Mouse (Mus musculus): ENCODE data around the gene Luzp2.

Gene Luzp2

GRCm38 (mm10) chr7:54835372-54835851 is at the start of gene Luzp2:
Gene Luzp2, plus strand, starts transcription at chr7:54835498.
- no peak for DNase-seq

DNA sequence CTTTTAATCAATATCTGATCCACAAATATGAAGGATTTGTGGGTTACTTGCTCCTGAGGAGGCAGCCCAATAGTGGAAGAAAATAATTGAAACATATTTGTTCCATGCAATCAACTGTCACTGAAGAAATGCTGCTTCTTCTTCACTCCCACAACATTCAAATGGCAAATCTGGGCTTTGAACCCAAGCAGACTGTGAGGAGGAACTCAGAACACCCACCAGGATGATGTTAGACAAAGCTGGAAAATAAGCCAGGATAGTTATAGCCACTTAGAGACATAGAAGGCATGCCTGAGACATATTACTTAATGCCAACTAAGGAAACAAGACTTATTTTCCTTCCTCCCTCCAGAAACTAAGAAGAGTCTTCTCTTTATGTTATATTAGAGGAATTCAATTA is 47.8 kb upstream of the Luzp2 start:
- DNase-seq: no peak

DNA sequence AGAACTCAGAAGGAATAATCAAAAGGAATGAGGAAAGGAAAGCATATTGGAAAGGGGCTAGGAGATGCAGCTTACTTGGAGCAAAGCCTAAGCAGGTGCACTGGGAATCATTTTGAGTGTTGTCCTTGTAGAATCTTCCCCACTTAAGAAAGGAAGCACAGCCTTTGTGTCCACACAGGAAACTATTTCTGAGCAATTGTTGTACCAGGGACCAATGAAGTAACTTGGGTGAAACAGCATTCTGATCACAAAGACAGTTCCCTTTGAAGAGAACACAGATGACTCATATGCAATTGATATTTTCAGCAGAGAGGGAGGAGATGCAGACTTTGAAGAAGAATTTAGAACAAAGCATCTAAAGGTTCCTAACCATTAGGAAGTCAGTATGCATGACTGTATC is 16.7 kb upstream of the Luzp2 start:
- no peak for DNase-seq

DNA sequence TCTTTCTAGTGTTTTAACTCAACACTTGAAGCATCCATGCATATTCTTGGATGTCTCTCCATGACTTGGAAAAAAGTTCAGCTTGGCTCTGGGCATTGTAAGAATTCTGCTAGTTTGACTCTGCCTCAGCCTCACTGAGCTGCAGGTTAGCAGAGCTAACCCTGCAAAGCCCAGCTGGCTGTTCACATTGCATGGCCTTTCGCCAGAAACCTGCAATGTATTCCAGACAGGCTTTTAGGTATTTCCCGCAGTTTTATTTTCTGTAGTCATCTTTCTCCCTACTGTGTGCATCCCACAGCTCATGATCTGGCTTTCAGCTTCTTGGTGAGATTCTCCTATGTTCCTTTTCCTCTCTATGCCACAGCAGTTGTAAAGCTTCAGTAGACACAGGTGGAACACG is 6.5 kb upstream of the Luzp2 start:
- DNase-seq: no peak

- peak; percentile 81 for DNase-seq
These were observed 634 bp downstream of the Luzp2 start for GRCm38 (mm10) chr7:54835911-54836352.

- no peak for DNase-seq
These were observed 1.1 kb downstream of the Luzp2 start for GRCm38 (mm10) chr7:54836437-54836836.

DNA sequence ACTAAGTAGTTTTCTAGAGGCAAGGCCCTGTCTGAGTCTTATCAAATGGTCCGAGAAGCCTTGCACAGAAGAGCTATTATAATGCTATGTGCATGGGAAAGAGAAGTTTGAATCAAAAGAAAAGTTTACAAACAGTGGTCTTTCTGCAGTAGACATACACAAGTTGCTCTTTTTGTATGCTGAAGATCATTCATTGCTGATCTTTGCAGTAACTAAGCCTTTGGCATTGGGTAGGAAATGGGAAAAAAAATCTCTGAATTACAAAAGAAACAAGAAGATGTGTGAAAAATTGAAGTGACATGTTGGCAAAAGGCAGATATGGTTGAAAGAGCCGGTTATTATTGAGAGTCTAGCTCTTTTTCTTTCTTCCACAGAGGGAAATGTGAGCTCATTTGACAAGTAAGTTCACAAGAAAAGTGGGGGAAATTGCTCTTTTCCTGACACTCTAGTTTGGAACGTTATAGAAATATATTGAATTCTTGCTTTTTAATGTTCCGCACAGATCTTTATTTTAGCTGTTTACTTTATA is 7.6 kb downstream of the Luzp2 start:
- no peak for DNase-seq

DNA sequence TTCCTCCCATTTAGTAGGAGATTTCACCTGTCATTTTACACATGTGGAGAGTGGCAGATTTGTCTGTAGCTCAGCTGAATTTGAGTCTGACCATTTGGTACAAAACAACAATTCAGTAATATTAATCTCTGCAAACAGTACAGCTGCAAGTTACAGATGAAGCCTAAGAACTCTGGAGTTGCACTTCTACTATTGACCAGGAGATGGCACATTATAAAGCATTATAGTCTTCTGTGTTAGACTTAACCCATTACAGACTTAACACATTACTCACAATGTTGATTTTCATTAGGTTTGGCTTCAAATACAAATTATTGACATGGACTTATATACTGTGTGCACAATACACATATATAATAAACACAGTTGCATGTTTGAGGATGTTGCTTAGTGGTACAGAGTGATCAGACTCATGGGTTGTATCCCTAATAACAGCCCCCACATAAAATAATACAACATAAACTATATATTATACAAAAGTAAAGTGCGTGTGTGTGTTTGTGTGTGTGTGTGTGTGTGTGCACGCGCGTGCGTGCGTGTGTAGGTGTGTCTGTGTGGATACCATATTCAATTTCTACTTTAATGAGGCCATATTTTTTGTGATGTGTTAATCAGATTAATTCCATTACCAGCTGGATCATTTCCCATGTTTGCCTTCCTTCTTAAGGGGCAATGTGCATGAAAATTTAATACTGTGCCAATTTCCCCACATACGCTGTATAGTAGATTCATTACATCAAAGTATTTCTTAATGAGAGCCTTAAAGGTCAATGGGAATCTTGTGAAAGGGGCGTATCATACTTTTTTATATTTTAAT is 10.8 kb downstream of the Luzp2 start:
- DNase-seq: no peak

DNA sequence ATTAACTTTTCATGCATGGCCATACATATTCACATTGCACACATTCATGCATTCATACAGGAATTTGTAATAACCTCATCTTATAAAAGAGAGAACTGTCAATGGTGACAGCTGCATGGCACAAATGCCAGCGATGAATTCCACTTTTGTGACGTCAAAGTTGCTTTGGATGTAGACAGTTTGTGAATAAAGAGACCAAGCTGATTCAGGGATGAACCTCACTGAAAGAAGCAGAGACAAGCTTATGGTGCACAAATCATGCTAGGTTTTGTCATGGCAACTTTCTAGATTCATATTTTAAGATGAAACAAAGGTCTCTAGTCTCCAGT is 11.4 kb downstream of the Luzp2 start:
- no peak for DNase-seq

DNA sequence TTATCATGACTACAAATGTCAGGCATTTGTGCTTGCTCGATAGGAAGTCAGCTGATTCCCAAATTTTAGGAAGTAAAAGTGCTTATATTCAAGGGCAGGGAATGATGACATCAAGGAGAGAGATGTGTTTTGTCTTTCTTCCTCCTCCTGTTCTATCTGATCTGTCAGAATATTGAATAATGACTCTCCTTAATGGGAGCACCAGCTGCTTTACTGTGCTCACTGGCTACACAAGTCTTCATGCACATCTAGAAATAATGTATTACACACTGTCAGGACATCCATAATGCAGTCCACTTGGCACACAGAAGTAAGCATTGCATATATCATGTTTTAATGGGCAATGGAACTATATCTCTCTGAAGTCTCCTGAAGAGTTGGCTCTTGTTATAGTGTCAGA is 17.6 kb downstream of the Luzp2 start:
- no peak for DNase-seq

GRCm38 (mm10) chr7:54861230-54861856 is 26.0 kb downstream of the Luzp2 start:
- peak; percentile 85 for DNase-seq

DNA sequence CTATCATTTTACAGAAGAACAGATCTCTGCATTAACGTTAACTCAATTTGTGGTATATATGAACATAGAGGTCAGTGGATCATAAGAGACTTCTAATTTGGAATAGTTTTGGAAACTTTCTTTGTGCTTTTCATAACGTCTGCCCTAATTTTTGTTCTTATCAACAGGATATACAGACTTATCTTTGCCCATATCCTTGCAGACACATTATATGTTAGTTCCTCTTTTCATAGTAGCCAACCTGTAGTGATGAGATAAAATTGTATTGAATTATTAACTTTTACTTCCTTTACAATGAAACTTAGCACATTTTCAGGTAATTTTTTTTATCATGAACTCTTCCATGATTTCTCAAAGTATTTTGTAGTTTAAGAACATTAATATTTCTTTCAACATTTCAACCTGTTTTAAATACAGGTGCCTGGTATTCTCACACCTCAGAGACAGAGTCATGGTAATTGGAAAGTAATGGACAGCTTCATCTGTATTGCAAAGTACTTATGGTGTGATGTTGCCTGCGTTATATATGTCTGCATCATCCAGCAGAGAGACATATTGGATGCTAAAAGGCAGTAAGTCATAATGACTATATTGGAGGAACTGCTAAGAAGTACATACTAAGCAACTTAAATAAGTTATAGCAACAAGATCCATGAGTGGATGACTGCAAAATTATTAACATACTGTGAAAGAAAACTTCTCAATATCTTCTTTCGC is 43.8 kb downstream of the Luzp2 start:
- no peak for DNase-seq

GRCm38 (mm10) chr7:54893709-54894627 is 58.7 kb downstream of the Luzp2 start:
- DNase-seq: no peak

GRCm38 (mm10) chr7:54898589-54898988 is 63.3 kb downstream of the Luzp2 start:
- no peak for DNase-seq

DNA sequence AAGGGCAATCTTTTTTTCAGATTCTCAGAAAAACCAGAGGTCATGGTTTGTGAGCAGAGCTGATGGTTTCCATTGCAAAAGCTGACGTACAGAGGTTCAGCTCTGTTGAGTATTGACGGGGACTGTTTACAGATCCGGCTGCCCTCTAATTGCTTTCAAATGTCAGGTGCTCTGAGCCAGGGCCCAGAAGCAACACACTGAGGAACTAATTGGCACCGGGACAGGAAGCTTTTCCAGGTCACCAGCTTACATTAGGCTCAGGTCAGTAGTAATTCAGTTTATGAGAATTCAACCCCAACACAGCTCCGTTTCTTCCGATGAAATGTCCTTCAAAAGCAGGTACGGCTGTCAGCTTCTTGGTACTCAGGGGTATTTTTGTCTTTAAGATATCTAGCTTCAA is 74.7 kb downstream of the Luzp2 start:
- DNase-seq: no peak

GRCm38 (mm10) chr7:54914030-54914429 is 78.7 kb downstream of the Luzp2 start:
- DNase-seq: no peak

GRCm38 (mm10) chr7:54921991-54922390 is 86.7 kb downstream of the Luzp2 start:
- DNase-seq: no peak

GRCm38 (mm10) chr7:54956759-54957158 is 121.5 kb downstream of the Luzp2 start:
- DNase-seq: no peak

GRCm38 (mm10) chr7:54962678-54963077 is 127.4 kb downstream of the Luzp2 start:
- DNase-seq: no peak

GRCm38 (mm10) chr7:54977372-54977771 is 142.1 kb downstream of the Luzp2 start:
- DNase-seq: no peak

GRCm38 (mm10) chr7:54980585-54980984 is 145.3 kb downstream of the Luzp2 start:
- DNase-seq: no peak

- DNase-seq: no peak
These were observed 165.1 kb downstream of the Luzp2 start for GRCm38 (mm10) chr7:55000397-55000796.
